Mouse (Mus musculus) ES-E14 (cell line): ENCODE data around the gene Rnf222. TPM values are rescaled to one million over a fixed set of nuclear protein-coding genes. Genes with fewer than 3 reads are reported as not detected.

Source experiments
- DNase-seq: peaks from one replicate; pipeline ENCODE4 v3.0.0-alpha.2; 2013; ENCODE audit warnings: low read depth, low spot score
- H3K27ac ChIP-seq: 2 replicates; pipeline ENCODE4 v1.5.1; 2012; ENCODE audit warnings: low read depth, mild to moderate bottlenecking, low read length, moderate library complexity, mixed read lengths; ENCODE audit not compliant: poor library complexity, insufficient read depth, severe bottlenecking
- H3K36me3 ChIP-seq: 2 replicates; pipeline ENCODE4 v1.6.1; 2012; ENCODE audit warnings: mild to moderate bottlenecking, low read length, moderate library complexity, mixed read lengths; ENCODE audit not compliant: control insufficient read depth, poor library complexity, insufficient read depth, severe bottlenecking
- H3K4me1 ChIP-seq, 2 experiments: fragments of 150-350 bp in 1 of 2; sonication (generic) in 1 of 2; 2 replicates each; pipeline ENCODE4 v1.6.1; 2012; ENCODE audit warnings: low read length in 2 of 2, mild to moderate bottlenecking in 1 of 2, mixed read lengths in 1 of 2; ENCODE audit not compliant: control insufficient read depth in 2 of 2, insufficient read depth in 2 of 2, poor library complexity in 1 of 2
- H3K4me3 ChIP-seq, 2 experiments: fragments of 150-350 bp in 1 of 2; sonication (generic) in 1 of 2; 2 replicates each; pipeline ENCODE4 v1.5.1; 2012; ENCODE audit warnings: low read length in 2 of 2, low read depth in 1 of 2, mild to moderate bottlenecking in 1 of 2, mixed read lengths in 1 of 2; ENCODE audit not compliant: insufficient read depth in 1 of 2, poor library complexity in 1 of 2, severe bottlenecking in 1 of 2
- H3K9ac ChIP-seq: 2 replicates; pipeline ENCODE4 v1.6.1; 2012; ENCODE audit warnings: low read depth, mild to moderate bottlenecking, low read length, mixed read lengths; ENCODE audit not compliant: poor library complexity, insufficient read depth, severe bottlenecking
- H3K9me3 ChIP-seq: fragments of 150-350 bp; sonication (generic); 2 replicates; pipeline ENCODE4 v1.6.1; 2012; ENCODE audit warnings: low read depth, mild to moderate bottlenecking, low read length; ENCODE audit not compliant: control insufficient read depth, insufficient read depth
- CHD2 ChIP-seq: IDR thresholded peaks from 2 replicates; pipeline ENCODE4 v1.6.1; 2014; ENCODE audit warnings: mild to moderate bottlenecking, low read depth, low read length, inconsistent platforms
- HCFC1 ChIP-seq: IDR thresholded peaks from 2 replicates; pipeline ENCODE4 v1.6.1; 2012; ENCODE audit warnings: low read length, inconsistent platforms, borderline replicate concordance; ENCODE audit not compliant: insufficient read depth
- MAFK ChIP-seq: IDR thresholded peaks from 2 replicates; pipeline ENCODE4 v1.6.1; 2014; ENCODE audit warnings: mild to moderate bottlenecking, low read depth, low read length, inconsistent platforms; ENCODE audit not compliant: insufficient read depth
- ZC3H11A ChIP-seq: IDR thresholded peaks from 2 replicates; pipeline ENCODE4 v1.6.1; 2012; ENCODE audit warnings: low read depth, mild to moderate bottlenecking, inconsistent platforms, low read length, borderline replicate concordance
- ZNF384 ChIP-seq: IDR thresholded peaks from 2 replicates; pipeline ENCODE4 v1.6.1; 2012; ENCODE audit warnings: low read depth, low read length, inconsistent platforms
- in situ Hi-C, 2 experiments: fragments of 600-800 bp; cut with MboI; formaldehyde crosslinking; loops; one replicate each; pipeline ENCODE4 v1.15.1; 2025; ENCODE audit warnings: low sequenced_read_pairs in 2 of 2, inconsistent platforms in 1 of 2; ENCODE audit not compliant: unreplicated experiment in 2 of 2
- total RNA-seq: library from RNA; depleted of rRNA; stranded (reverse); fragments of 300-350 nt; gene quantifications from 2 replicates; pipeline ENCODE4 v1.2.3, GENCODE M21; 2012

The Rnf222 gene
- total RNA-seq, 1 experiment: 0.09 TPM

DNA sequence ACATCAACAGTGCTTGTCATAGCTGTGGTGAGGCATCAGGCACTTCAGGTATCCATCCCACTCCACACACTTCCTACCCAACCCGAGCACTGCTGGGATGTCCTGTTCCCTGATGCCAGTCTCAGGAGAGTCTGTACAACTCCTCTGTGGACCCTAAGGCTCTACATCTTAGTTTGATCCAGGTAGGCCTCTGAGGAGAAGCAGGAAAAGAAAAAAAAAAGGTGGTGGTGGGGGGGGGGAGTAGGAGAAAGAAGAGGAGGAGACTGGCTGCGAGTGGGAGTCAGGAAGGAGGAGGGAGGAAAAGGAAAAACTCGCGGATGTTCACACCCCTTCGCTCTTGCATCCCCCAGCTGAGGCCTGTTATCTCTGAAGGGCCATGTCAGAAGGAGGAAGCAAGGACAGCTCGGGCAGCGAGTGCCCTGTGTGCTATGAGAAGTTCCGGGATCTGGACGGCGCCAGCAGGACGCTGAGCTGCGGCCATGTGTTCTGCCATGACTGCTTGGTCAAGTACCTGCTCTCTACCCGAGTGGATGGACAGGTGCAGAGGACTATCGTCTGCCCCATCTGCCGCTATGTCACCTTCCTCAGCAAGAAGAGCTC lies 4.0 kb downstream of the Rnf222 start:
- peak overlapping the region; percentile 36 to 41 for H3K4me3 ChIP-seq

DNA sequence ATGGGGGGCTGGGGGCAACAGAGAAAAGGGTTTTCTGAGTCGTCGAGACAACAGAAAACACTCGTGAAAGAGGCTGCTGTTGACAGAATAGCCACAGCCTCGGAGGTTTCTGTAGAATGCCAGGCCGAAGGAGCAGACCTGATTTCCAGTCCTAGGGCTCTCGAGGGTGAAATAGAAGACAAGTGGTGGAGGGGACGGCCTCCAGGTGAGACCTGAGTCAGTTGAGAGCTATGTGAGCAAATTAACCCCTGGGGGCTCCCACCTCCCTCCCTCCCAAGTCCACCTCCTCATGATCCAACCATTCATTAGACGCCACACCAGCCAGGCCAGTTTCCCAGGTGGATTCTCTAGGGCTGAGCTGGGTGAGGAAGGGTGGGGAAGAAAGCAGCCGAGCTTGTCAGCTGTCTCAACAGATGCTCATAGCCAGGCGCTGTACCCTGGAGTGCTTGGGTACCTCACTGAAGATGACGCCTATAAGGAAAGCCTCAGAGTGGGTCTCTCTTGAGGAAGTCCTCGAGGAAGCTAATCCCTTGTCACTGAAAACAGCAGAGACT lies 5.6 kb downstream of the Rnf222 start:
- in situ Hi-C loops: no loop called here
- H3K27ac ChIP-seq: no peak overlapping the region

More for the DNA sequence above, 4.0 kb downstream of the Rnf222 start:
- no peaks in the 10 kb centered on the region for H3K9me3 ChIP-seq
- DNase-seq: no peak
- peak overlapping the region; percentile 63 for H3K9ac ChIP-seq
- no peak overlapping the region for H3K27ac ChIP-seq
- in situ Hi-C loops: no loop called here
- H3K36me3 ChIP-seq: no peaks in the 10 kb centered on the region
- peaks cover 0 to 4% of the 10 kb centered on the region in 2 experiments; a peak in 1 of 4 replicates for H3K4me1 ChIP-seq
- no peak for TF ChIP-seq ZNF384
- TF ChIP-seq CHD2: no peak
- TF ChIP-seq ZC3H11A: no peak
- TF ChIP-seq HCFC1: no peak
- no peak for TF ChIP-seq MAFK

DNA sequence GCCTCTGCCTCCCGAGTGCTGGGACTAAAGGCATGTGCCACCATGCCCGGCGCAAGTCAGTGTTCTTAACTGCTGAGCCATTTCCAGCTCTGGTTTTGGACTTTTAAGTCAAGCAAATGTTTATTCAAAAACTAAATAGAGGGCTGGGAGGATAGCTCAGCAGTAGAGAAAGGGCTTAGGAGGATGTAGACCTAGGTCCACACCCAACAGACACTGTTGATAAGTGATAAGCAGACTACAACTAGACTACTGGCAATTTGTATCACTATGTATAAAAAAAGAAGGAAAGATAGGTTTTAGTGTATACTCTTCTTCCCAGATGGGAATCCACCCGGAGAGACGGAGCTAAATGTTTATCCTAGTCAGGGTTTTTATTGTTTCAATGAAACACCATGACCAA lies 7.9 kb downstream of the Rnf222 start:
- DNase-seq: no peak

More for the DNA sequence above, 5.6 kb downstream of the Rnf222 start:
- Histone ChIP-seq H3K9ac (no peak overlapping the region), H3K9me3 (no peaks in the 10 kb centered on the region), H3K4me1 (peaks cover 0 to 4% of the 10 kb centered on the region in 2 experiments; a peak in 1 of 4 replicates), H3K4me3 (no peak overlapping the region), H3K36me3 (no peaks in the 10 kb centered on the region)
- TF ChIP-seq HCFC1 (no peak), ZNF384 (no peak), CHD2 (no peak), ZC3H11A (no peak), MAFK (no peak)
- DNase-seq: no peak

DNA sequence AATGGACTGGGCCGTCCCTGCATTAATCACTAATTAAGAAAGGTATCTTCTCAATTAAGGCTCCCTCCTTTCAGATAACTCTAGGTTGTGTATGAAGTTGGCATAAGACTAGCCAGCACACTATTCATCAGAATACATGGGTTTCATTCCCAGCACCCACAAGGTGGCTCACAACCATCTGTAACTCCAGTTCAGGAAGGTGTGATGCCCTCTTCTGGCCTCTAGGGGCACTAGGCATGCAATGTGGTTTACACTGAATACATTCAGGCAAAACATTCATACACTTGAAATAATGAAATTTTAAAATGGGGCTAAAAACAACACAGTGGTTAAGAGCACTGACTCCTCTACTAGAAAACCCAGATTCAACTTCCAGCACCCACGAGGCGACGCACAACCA lies 8.8 kb downstream of the Rnf222 start:
- in situ Hi-C loops: no loop called here
- Histone ChIP-seq H3K4me3 (no peak overlapping the region), H3K36me3 (no peaks in the 10 kb centered on the region; the same call in 1 of the 2 replicates), H3K9ac (no peak overlapping the region), H3K9me3 (no peaks in the 10 kb centered on the region), H3K27ac (no peak overlapping the region), H3K4me1 (peaks cover 0 to 4% of the 10 kb centered on the region in 2 experiments; a peak in 1 of 4 replicates)
- no peak for DNase-seq
- TF ChIP-seq CHD2: no peak
- no peak for TF ChIP-seq ZNF384
- TF ChIP-seq ZC3H11A: no peak
- TF ChIP-seq MAFK: no peak
- no peak for TF ChIP-seq HCFC1

More for the DNA sequence above, 7.9 kb downstream of the Rnf222 start:
- H3K27ac ChIP-seq: no peak overlapping the region
- peaks cover 0 to 4% of the 10 kb centered on the region in 2 experiments; a peak in 1 of 4 replicates for H3K4me1 ChIP-seq
- H3K36me3 ChIP-seq: no peaks in the 10 kb centered on the region
- TF ChIP-seq HCFC1: no peak
- no peak for TF ChIP-seq ZC3H11A
- no peak for TF ChIP-seq ZNF384
- no peak for TF ChIP-seq CHD2
- TF ChIP-seq MAFK: no peak
- in situ Hi-C loops: no loop called here
- no peaks in the 10 kb centered on the region for H3K9me3 ChIP-seq
- H3K9ac ChIP-seq: no peak overlapping the region
- H3K4me3 ChIP-seq: no peak overlapping the region
